Mouse (Mus musculus) lung, embryonic 15.5 days (tissue): ENCODE data around the gene Gm364. TPM values are rescaled to one million over a fixed set of nuclear protein-coding genes. Genes with fewer than 3 reads are reported as not detected.
A peak's percentile ranks its signal among the peaks of the same experiment; 100 is the strongest.

Experiments
- ATAC-seq: fragments of 200-750 bp; cut with Nextera tagmentation; 2 replicates; pipeline ENCODE4 v1.8.0; 2017; ENCODE audit warnings: moderate number of reproducible peaks, borderline replicate concordance; ENCODE audit not compliant: low FRiP score, low TSS enrichment; ENCODE audit errors: extremely low read depth
- H3K27ac ChIP-seq: fragments of 300-500 bp; sonication (generic); 2 replicates; pipeline ENCODE4 v1.5.1; 2015; ENCODE audit warnings: moderate library complexity, mild to moderate bottlenecking, inconsistent platforms
- H3K27me3 ChIP-seq: fragments of 300-500 bp; sonication (generic); 2 replicates; pipeline ENCODE4 v1.6.1; 2015; ENCODE audit warnings: inconsistent platforms
- H3K36me3 ChIP-seq: fragments of 300-500 bp; sonication (generic); 2 replicates; pipeline ENCODE4 v1.6.1; 2015; ENCODE audit warnings: inconsistent platforms
- H3K4me1 ChIP-seq: fragments of 300-500 bp; sonication (generic); 2 replicates; pipeline ENCODE4 v1.6.1; 2015; ENCODE audit warnings: inconsistent platforms
- H3K4me2 ChIP-seq: fragments of 300-500 bp; sonication (generic); 2 replicates; pipeline ENCODE4 v1.6.1; 2015; ENCODE audit warnings: inconsistent platforms, mild to moderate bottlenecking, moderate library complexity
- H3K4me3 ChIP-seq: fragments of 300-500 bp; sonication (generic); 2 replicates; pipeline ENCODE4 v1.5.1; 2015; ENCODE audit warnings: mild to moderate bottlenecking, inconsistent platforms
- H3K9ac ChIP-seq: fragments of 300-500 bp; sonication (generic); 2 replicates; pipeline ENCODE4 v1.6.1; 2015; ENCODE audit warnings: inconsistent platforms
- H3K9me3 ChIP-seq: fragments of 300-500 bp; sonication (generic); 2 replicates; pipeline ENCODE4 v1.6.1; 2016; ENCODE audit warnings: inconsistent platforms
- WGBS: fragments of 180-500 bp; shearing (Covaris S2); methylation state at CpG from one replicate; pipeline ENCODE4 v1.1.7; 2015; 5-methylcytosine and 5-hydroxymethylcytosine counted together
- polyA plus RNA-seq: library from polyadenylated mRNA; unstranded; fragments of >200 nt; fragmentation: Nextera tagmentation; extraction: Ambion mirVana; gene quantifications from 2 replicates; pipeline ENCODE4 v1.2.1, GENCODE M21; 2015

Gene Gm364
- polyA plus RNA-seq, 1 experiment from 2014 or later: not detected

- no peaks in the 10 kb centered on the region for H3K4me1 ChIP-seq
- H3K4me3 ChIP-seq: no peak overlapping the region
- H3K4me2 ChIP-seq: no peak overlapping the region
- H3K27ac ChIP-seq: no peak overlapping the region
- H3K9ac ChIP-seq: no peak overlapping the region
- no peaks in the 10 kb centered on the region for H3K27me3 ChIP-seq
- ATAC-seq: no peak
- no peaks in the 10 kb centered on the region for H3K36me3 ChIP-seq
- H3K9me3 ChIP-seq: no peaks in the 10 kb centered on the region
These were observed 5.3 kb upstream of the Gm364 start for GRCm38 (mm10) chrX:57403651-57404050.

- no peaks in the 10 kb centered on the region for H3K27me3 ChIP-seq
- ATAC-seq: no peak
- WGBS: 7% methylated on average over 2 of the region's 2 CpGs
These were observed 22.7 kb downstream of the Gm364 start for GRCm38 (mm10) chrX:57431610-57432009.

GRCm38 (mm10) chrX:57433897-57434296 is 24.9 kb downstream of the Gm364 start:
- no peak overlapping the region for H3K9ac ChIP-seq
- H3K27ac ChIP-seq: no peak overlapping the region
- no peaks in the 10 kb centered on the region for H3K36me3 ChIP-seq
- 88% methylated on average over 2 of the region's 2 CpGs for WGBS
- no peaks in the 10 kb centered on the region for H3K4me1 ChIP-seq
- H3K9me3 ChIP-seq: no peaks in the 10 kb centered on the region
- H3K27me3 ChIP-seq: no peaks in the 10 kb centered on the region
- no peak overlapping the region for H3K4me3 ChIP-seq
- H3K4me2 ChIP-seq: no peak overlapping the region
- ATAC-seq: no peak

More at GRCm38 (mm10) chrX:57431610-57432009, 22.7 kb downstream of the Gm364 start:
- Histone ChIP-seq H3K36me3 (no peaks in the 10 kb centered on the region), H3K9ac (no peak overlapping the region), H3K4me3 (no peak overlapping the region), H3K27ac (no peak overlapping the region), H3K9me3 (no peaks in the 10 kb centered on the region), H3K4me1 (no peaks in the 10 kb centered on the region), H3K4me2 (no peak overlapping the region)

GRCm38 (mm10) chrX:57503634-57504033 is 94.7 kb downstream of the Gm364 start, which contains the start of gene Gpr101:
Gene Gpr101, minus strand, starts transcription at chrX:57503757.
- peak within 1 kb of the TSS; percentile 41 for H3K4me2 ChIP-seq

GRCm38 (mm10) chrX:57506247-57506646 is 97.3 kb downstream of the Gm364 start:
- 60% methylated on average over 1 of the region's 1 CpGs for WGBS
- no peak overlapping the region for H3K4me2 ChIP-seq
- H3K27ac ChIP-seq: no peak overlapping the region
- no peak overlapping the region for H3K9ac ChIP-seq
- H3K4me1 ChIP-seq: no peaks in the 10 kb centered on the region
- no peak overlapping the region for H3K4me3 ChIP-seq
- no peaks in the 10 kb centered on the region for H3K9me3 ChIP-seq
- no peak for ATAC-seq
- H3K27me3 ChIP-seq: peaks cover 25% of the 10 kb centered on the region
- no peaks in the 10 kb centered on the region for H3K36me3 ChIP-seq

More at GRCm38 (mm10) chrX:57503634-57504033, 94.7 kb downstream of the Gm364 start, which contains the start of gene Gpr101:
- WGBS: 4% methylated on average over 19 of the region's 28 CpGs
- Histone ChIP-seq H3K27ac (no peak within 1 kb of the TSS), H3K36me3 (no peaks in the 10 kb centered on the region), H3K27me3 (peaks cover 25% of the 10 kb centered on the region), H3K4me1 (no peaks in the 10 kb centered on the region), H3K9ac (no peak within 1 kb of the TSS), H3K4me3 (peak within 1 kb of the TSS; percentile 9; the same call in 1 of the 2 replicates), H3K9me3 (no peaks in the 10 kb centered on the region)
- ATAC-seq: no peak

- ATAC-seq: no peak
- no peaks in the 10 kb centered on the region for H3K4me1 ChIP-seq
- H3K4me3 ChIP-seq: no peak overlapping the region
- H3K9ac ChIP-seq: no peak overlapping the region
- H3K27ac ChIP-seq: no peak overlapping the region
- no peaks in the 10 kb centered on the region for H3K36me3 ChIP-seq
- no peak overlapping the region for H3K4me2 ChIP-seq
- no peaks in the 10 kb centered on the region for H3K27me3 ChIP-seq
- WGBS: 40% methylated on average over 28 of the region's 28 CpGs
- H3K9me3 ChIP-seq: no peaks in the 10 kb centered on the region
These were observed 112.5 kb downstream of the Gm364 start for GRCm38 (mm10) chrX:57521117-57522095.

Other genes starting within 250 kb of the Gm364 start
- gene Cd40lg, start 197.0 kb upstream of the Gm364 start, polyA plus RNA-seq: not detected in 2 replicates
- gene Arhgef6, start 70.4 kb upstream of the Gm364 start, polyA plus RNA-seq: 15.8 and 20.6 TPM in 2 replicates
- gene Rbmx, start 16.1 kb upstream of the Gm364 start, polyA plus RNA-seq: 138 TPM in 2 replicates
- not detected in 2 replicates for gene Gpr101, start 94.6 kb downstream of the Gm364 start, polyA plus RNA-seq